Mouse (Mus musculus): Measurements from ENCODE around the gene Fam227a. TPM values are rescaled to one million over a fixed set of nuclear protein-coding genes. Genes with fewer than 3 reads are reported as not detected.

Gene Fam227a
- polyA plus RNA-seq (2014; fragmentation: Nextera tagmentation; extraction: Ambion mirVana) = 1.6 and 2.7 TPM in 2 replicates

- WGBS = under 1% methylated on average over 53 of the region's 55 CpGs
- H3K27me3 ChIP-seq (ENCODE audit: control insufficient read depth, insufficient read depth, low read length) = no peaks in the 10 kb centered on the region
- peak within 1 kb of the TSS; percentile 90 for H3K27ac ChIP-seq (ENCODE audit: low read depth, low read length)
- peak within 1 kb of the TSS; percentile 72 for H3K9ac ChIP-seq (ENCODE audit: low read depth, low read length)
- H3K9me3 ChIP-seq (ENCODE audit: control insufficient read depth, low read length) = no peaks in the 10 kb centered on the region
- H3K4me3 ChIP-seq (ENCODE audit: low read length) = peak within 1 kb of the TSS; percentile 67
- peak within 1 kb of the TSS; percentile 84 for H3K4me2 ChIP-seq (replicated peaks; ENCODE audit: low read depth, low read length)
- ATAC-seq (ENCODE audit: low FRiP score, low TSS enrichment) = peak; percentile 88
- peaks cover 4% of the 10 kb centered on the region for H3K4me1 ChIP-seq (ENCODE audit: control insufficient read depth, insufficient read depth, low read length)
- no peaks in the 10 kb centered on the region; the same call in 1 of the 2 replicates for H3K36me3 ChIP-seq (ENCODE audit: control insufficient read depth, insufficient read depth, low read length)
These were observed at the start of gene Fam227a, which contains the start of gene Cby1 for GRCm38 (mm10) chr15:79658531-79659375. Gene Fam227a (minus strand): TSS chr15:79658956. Gene Cby1 (plus strand): TSS chr15:79659199.

DNA sequence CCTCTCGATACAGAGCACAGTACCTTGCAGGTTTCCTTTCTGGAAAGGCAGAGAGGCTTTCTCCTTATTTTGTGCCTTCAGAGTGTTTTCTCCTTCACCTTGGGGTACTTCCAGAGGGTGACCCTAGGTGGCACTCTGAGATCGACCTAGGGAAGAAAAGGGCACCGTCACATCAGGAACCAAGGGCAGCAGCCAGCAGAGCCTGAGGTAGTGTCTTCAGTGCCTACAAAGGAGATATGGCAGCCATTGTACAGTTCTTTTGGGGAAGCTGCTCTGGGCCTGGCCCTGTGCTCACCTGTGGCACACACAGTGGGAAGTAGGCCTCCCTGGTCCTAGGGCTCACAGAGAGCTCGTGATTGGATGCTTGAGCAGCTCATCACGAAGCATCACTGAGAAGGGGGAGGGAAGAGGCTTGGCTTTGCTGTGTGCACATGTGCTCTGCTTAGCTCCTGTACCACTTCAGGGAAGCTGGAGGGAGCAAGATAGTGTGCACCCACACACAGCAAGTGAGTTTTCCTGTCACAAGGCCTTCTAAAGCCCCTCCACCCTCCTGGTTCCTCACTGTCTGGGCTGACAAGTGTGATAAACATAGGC is 49.6 kb upstream of the Fam227a start:
- peaks cover 39% of the 10 kb centered on the region for H3K36me3 ChIP-seq (ENCODE audit: control insufficient read depth, insufficient read depth, low read length)
- ATAC-seq (ENCODE audit: low FRiP score, low TSS enrichment) = no peak
- H3K4me3 ChIP-seq (ENCODE audit: low read length) = no peak overlapping the region
- H3K4me2 ChIP-seq (replicated peaks; ENCODE audit: low read depth, low read length) = no peak overlapping the region
- WGBS = 92% methylated on average over 5 of the region's 5 CpGs
- H3K9ac ChIP-seq (ENCODE audit: low read depth, low read length) = no peak overlapping the region
- no peak overlapping the region for H3K27ac ChIP-seq (ENCODE audit: low read depth, low read length)
- H3K27me3 ChIP-seq (ENCODE audit: control insufficient read depth, insufficient read depth, low read length) = no peaks in the 10 kb centered on the region
- H3K4me1 ChIP-seq (ENCODE audit: control insufficient read depth, insufficient read depth, low read length) = no peaks in the 10 kb centered on the region
- H3K9me3 ChIP-seq (ENCODE audit: control insufficient read depth, low read length) = no peaks in the 10 kb centered on the region

GRCm38 (mm10) chr15:79706603-79707214 is 48.0 kb upstream of the Fam227a start:
- no peak for ATAC-seq (ENCODE audit: low FRiP score, low TSS enrichment)
- Histone ChIP-seq H3K27me3 (ENCODE audit: control insufficient read depth, insufficient read depth, low read length) (no peaks in the 10 kb centered on the region), H3K4me1 (ENCODE audit: control insufficient read depth, insufficient read depth, low read length) (no peaks in the 10 kb centered on the region), H3K27ac (ENCODE audit: low read depth, low read length) (no peak overlapping the region), H3K9me3 (ENCODE audit: control insufficient read depth, low read length) (no peaks in the 10 kb centered on the region), H3K9ac (ENCODE audit: low read depth, low read length) (no peak overlapping the region), H3K4me2 (replicated peaks; ENCODE audit: low read depth, low read length) (no peak overlapping the region), H3K4me3 (ENCODE audit: low read length) (no peak overlapping the region), H3K36me3 (ENCODE audit: control insufficient read depth, insufficient read depth, low read length) (peaks cover 27% of the 10 kb centered on the region)
- 82% methylated on average over 17 of the region's 17 CpGs for WGBS

DNA sequence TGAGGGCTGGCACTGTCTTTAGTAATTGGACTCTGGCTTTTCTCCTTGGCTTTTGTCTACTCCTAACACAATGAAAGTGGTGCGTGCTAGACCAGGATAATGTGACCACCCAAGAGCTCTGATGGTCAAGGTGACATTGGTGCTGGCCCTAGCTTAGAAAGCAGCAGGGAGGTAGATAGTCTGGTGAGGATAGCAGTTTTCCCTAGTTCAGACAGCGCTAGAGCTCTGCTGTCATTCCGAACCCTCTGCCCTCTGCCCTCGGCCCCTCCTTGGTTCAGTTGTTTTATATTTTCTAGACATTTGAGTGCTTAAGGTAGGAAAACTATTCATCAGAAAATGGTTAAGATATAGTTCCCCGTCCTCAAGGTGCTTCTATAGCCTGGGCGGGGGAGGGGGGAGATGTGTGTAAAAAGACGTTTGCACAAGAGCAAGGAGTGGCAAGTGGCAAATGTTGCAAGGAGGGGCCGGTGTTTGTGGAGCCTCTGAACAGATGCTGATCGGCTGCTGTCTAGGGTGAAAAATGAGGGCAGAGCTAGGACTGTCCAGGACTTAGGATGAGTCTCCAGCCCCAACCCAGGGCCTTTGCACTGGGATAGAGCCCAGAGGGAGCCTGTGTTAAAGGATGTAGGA is 38.9 kb upstream of the Fam227a start:
- ATAC-seq (ENCODE audit: low FRiP score, low TSS enrichment) = no peak
- Histone ChIP-seq H3K9me3 (ENCODE audit: control insufficient read depth, low read length) (no peaks in the 10 kb centered on the region), H3K36me3 (ENCODE audit: control insufficient read depth, insufficient read depth, low read length) (peaks cover 6% of the 10 kb centered on the region; the same call in 1 of the 2 replicates), H3K4me2 (replicated peaks; ENCODE audit: low read depth, low read length) (no peak overlapping the region), H3K9ac (ENCODE audit: low read depth, low read length) (no peak overlapping the region), H3K4me3 (ENCODE audit: low read length) (no peak overlapping the region), H3K4me1 (ENCODE audit: control insufficient read depth, insufficient read depth, low read length) (peaks cover 14% of the 10 kb centered on the region), H3K27ac (ENCODE audit: low read depth, low read length) (no peak overlapping the region), H3K27me3 (ENCODE audit: control insufficient read depth, insufficient read depth, low read length) (no peaks in the 10 kb centered on the region)
- 42% methylated on average over 9 of the region's 9 CpGs for WGBS

GRCm38 (mm10) chr15:79697011-79697410 is 38.3 kb upstream of the Fam227a start:
- Histone ChIP-seq H3K9ac (ENCODE audit: low read depth, low read length) (no peak overlapping the region), H3K4me1 (ENCODE audit: control insufficient read depth, insufficient read depth, low read length) (peaks cover 17% of the 10 kb centered on the region), H3K36me3 (ENCODE audit: control insufficient read depth, insufficient read depth, low read length) (peaks cover 6% of the 10 kb centered on the region; the same call in 1 of the 2 replicates), H3K4me2 (replicated peaks; ENCODE audit: low read depth, low read length) (no peak overlapping the region), H3K27me3 (ENCODE audit: control insufficient read depth, insufficient read depth, low read length) (no peaks in the 10 kb centered on the region), H3K4me3 (ENCODE audit: low read length) (no peak overlapping the region), H3K27ac (ENCODE audit: low read depth, low read length) (no peak overlapping the region), H3K9me3 (ENCODE audit: control insufficient read depth, low read length) (no peaks in the 10 kb centered on the region)
- ATAC-seq (ENCODE audit: low FRiP score, low TSS enrichment) = no peak
- WGBS = 74% methylated on average over 6 of the region's 6 CpGs

DNA sequence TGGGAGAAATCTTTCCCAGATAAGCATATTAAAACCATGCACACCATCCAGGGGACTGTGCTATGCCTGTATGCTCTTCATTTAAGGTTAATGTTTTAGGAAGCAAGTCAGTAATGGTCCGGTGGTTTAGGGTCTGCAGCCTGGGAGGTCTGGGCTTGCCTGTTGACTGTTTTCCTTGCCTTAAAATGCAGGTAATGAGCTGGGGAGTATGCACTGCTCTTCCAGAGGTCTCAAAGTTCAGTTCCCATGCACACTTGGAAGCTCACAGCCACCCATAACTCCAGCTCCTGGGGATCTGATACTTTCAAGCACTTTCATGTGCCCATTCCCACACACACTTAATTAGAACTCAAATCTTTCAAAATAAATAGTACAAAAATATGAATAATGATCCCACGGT is 37.8 kb upstream of the Fam227a start:
- H3K27me3 ChIP-seq (ENCODE audit: control insufficient read depth, insufficient read depth, low read length) = no peaks in the 10 kb centered on the region
- H3K4me3 ChIP-seq (ENCODE audit: low read length) = no peak overlapping the region
- H3K4me2 ChIP-seq (replicated peaks; ENCODE audit: low read depth, low read length) = no peak overlapping the region
- no peak overlapping the region for H3K27ac ChIP-seq (ENCODE audit: low read depth, low read length)
- H3K9me3 ChIP-seq (ENCODE audit: control insufficient read depth, low read length) = no peaks in the 10 kb centered on the region
- H3K9ac ChIP-seq (ENCODE audit: low read depth, low read length) = no peak overlapping the region
- H3K4me1 ChIP-seq (ENCODE audit: control insufficient read depth, insufficient read depth, low read length) = peaks cover 22% of the 10 kb centered on the region
- peaks cover 6% of the 10 kb centered on the region; the same call in 1 of the 2 replicates for H3K36me3 ChIP-seq (ENCODE audit: control insufficient read depth, insufficient read depth, low read length)
- ATAC-seq (ENCODE audit: low FRiP score, low TSS enrichment) = no peak
- WGBS = 79% methylated on average over 2 of the region's 2 CpGs

GRCm38 (mm10) chr15:79695516-79695915 is 36.8 kb upstream of the Fam227a start:
- H3K27me3 ChIP-seq (ENCODE audit: control insufficient read depth, insufficient read depth, low read length) = no peaks in the 10 kb centered on the region
- no peak overlapping the region for H3K4me2 ChIP-seq (replicated peaks; ENCODE audit: low read depth, low read length)
- H3K4me1 ChIP-seq (ENCODE audit: control insufficient read depth, insufficient read depth, low read length) = peaks cover 23% of the 10 kb centered on the region
- no peak for ATAC-seq (ENCODE audit: low FRiP score, low TSS enrichment)
- peaks cover 6% of the 10 kb centered on the region; the same call in 1 of the 2 replicates for H3K36me3 ChIP-seq (ENCODE audit: control insufficient read depth, insufficient read depth, low read length)
- 58% methylated on average over 3 of the region's 3 CpGs for WGBS
- no peaks in the 10 kb centered on the region for H3K9me3 ChIP-seq (ENCODE audit: control insufficient read depth, low read length)
- H3K4me3 ChIP-seq (ENCODE audit: low read length) = no peak overlapping the region
- H3K27ac ChIP-seq (ENCODE audit: low read depth, low read length) = no peak overlapping the region
- H3K9ac ChIP-seq (ENCODE audit: low read depth, low read length) = no peak overlapping the region

DNA sequence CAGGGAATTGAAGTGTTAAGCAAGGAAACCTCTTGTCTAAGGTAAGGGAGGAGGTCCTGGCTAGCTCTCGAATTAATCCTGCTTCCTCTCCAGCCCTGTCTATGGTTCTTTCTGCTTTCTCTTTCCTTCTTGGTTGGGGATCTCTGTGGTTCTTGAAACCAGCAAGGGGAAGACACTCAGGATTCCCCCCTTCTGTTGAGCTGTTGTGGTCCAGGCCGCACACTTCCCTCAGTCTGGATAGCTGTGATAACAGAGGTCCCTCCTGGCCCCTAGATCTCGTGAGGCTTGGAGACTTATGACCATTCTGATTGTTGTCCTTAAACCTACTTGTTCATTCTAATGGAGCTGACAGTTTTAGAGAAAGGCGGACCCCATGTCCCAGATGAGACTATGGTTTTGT is 35.8 kb upstream of the Fam227a start:
- Histone ChIP-seq H3K27me3 (ENCODE audit: control insufficient read depth, insufficient read depth, low read length) (no peaks in the 10 kb centered on the region), H3K9ac (ENCODE audit: low read depth, low read length) (no peak overlapping the region)
- ATAC-seq (ENCODE audit: low FRiP score, low TSS enrichment) = no peak

More for the DNA sequence above, 35.8 kb upstream of the Fam227a start:
- peaks cover 6% of the 10 kb centered on the region; the same call in 1 of the 2 replicates for H3K36me3 ChIP-seq (ENCODE audit: control insufficient read depth, insufficient read depth, low read length)
- 95% methylated on average over 4 of the region's 4 CpGs for WGBS
- no peak overlapping the region for H3K27ac ChIP-seq (ENCODE audit: low read depth, low read length)
- no peaks in the 10 kb centered on the region for H3K9me3 ChIP-seq (ENCODE audit: control insufficient read depth, low read length)
- H3K4me3 ChIP-seq (ENCODE audit: low read length) = no peak overlapping the region
- H3K4me1 ChIP-seq (ENCODE audit: control insufficient read depth, insufficient read depth, low read length) = peaks cover 28% of the 10 kb centered on the region
- H3K4me2 ChIP-seq (replicated peaks; ENCODE audit: low read depth, low read length) = no peak overlapping the region

Measured in kidney, embryonic 14.5 days (tissue).